Mouse (Mus musculus) liver, embryonic 14.5 days (tissue): Measurements from ENCODE around the gene Scgb1a1.

Source experiments
- CTCF ChIP-seq: IDR thresholded peaks from 2 replicates; pipeline ENCODE4 v1.5.1; 2016; ENCODE audit warnings: antibody characterized with exemption, low read depth, control low read depth
- EP300 ChIP-seq: IDR thresholded peaks from 2 replicates; pipeline ENCODE4 v1.6.1; 2016; ENCODE audit warnings: antibody characterized with exemption, low read depth

- no peak for TF ChIP-seq CTCF
- TF ChIP-seq EP300: no peak
Measured at GRCm38 (mm10) chr19:9041074-9041473, 46.7 kb downstream of the Scgb1a1 start.
